Mouse (Mus musculus) ES-E14 (cell line): ENCODE results near the gene 9930021J03Rik. TPM values are rescaled to one million over a fixed set of nuclear protein-coding genes. Genes with fewer than 3 reads are reported as not detected.
A peak's percentile ranks its signal among the peaks of the same experiment; 100 is the strongest.

Experiments
- DNase-seq: peaks from one replicate; pipeline ENCODE4 v3.0.0-alpha.2; 2013; ENCODE audit warnings: low read depth, low spot score
- H3K27ac ChIP-seq: 2 replicates; pipeline ENCODE4 v1.5.1; 2012; ENCODE audit warnings: low read depth, mild to moderate bottlenecking, low read length, moderate library complexity, mixed read lengths; ENCODE audit not compliant: poor library complexity, insufficient read depth, severe bottlenecking
- H3K36me3 ChIP-seq: 2 replicates; pipeline ENCODE4 v1.6.1; 2012; ENCODE audit warnings: mild to moderate bottlenecking, low read length, moderate library complexity, mixed read lengths; ENCODE audit not compliant: control insufficient read depth, poor library complexity, insufficient read depth, severe bottlenecking
- H3K4me1 ChIP-seq, 2 experiments: fragments of 150-350 bp in 1 of 2; sonication (generic) in 1 of 2; 2 replicates each; pipeline ENCODE4 v1.6.1; 2012; ENCODE audit warnings: low read length in 2 of 2, mild to moderate bottlenecking in 1 of 2, mixed read lengths in 1 of 2; ENCODE audit not compliant: control insufficient read depth in 2 of 2, insufficient read depth in 2 of 2, poor library complexity in 1 of 2
- H3K4me3 ChIP-seq, 2 experiments: fragments of 150-350 bp in 1 of 2; sonication (generic) in 1 of 2; 2 replicates each; pipeline ENCODE4 v1.5.1; 2012; ENCODE audit warnings: low read length in 2 of 2, low read depth in 1 of 2, mild to moderate bottlenecking in 1 of 2, mixed read lengths in 1 of 2; ENCODE audit not compliant: insufficient read depth in 1 of 2, poor library complexity in 1 of 2, severe bottlenecking in 1 of 2
- H3K9ac ChIP-seq: 2 replicates; pipeline ENCODE4 v1.6.1; 2012; ENCODE audit warnings: low read depth, mild to moderate bottlenecking, low read length, mixed read lengths; ENCODE audit not compliant: poor library complexity, insufficient read depth, severe bottlenecking
- H3K9me3 ChIP-seq: fragments of 150-350 bp; sonication (generic); 2 replicates; pipeline ENCODE4 v1.6.1; 2012; ENCODE audit warnings: low read depth, mild to moderate bottlenecking, low read length; ENCODE audit not compliant: control insufficient read depth, insufficient read depth
- CHD2 ChIP-seq: IDR thresholded peaks from 2 replicates; pipeline ENCODE4 v1.6.1; 2014; ENCODE audit warnings: mild to moderate bottlenecking, low read depth, low read length, inconsistent platforms
- HCFC1 ChIP-seq: IDR thresholded peaks from 2 replicates; pipeline ENCODE4 v1.6.1; 2012; ENCODE audit warnings: low read length, inconsistent platforms, borderline replicate concordance; ENCODE audit not compliant: insufficient read depth
- MAFK ChIP-seq: IDR thresholded peaks from 2 replicates; pipeline ENCODE4 v1.6.1; 2014; ENCODE audit warnings: mild to moderate bottlenecking, low read depth, low read length, inconsistent platforms; ENCODE audit not compliant: insufficient read depth
- ZC3H11A ChIP-seq: IDR thresholded peaks from 2 replicates; pipeline ENCODE4 v1.6.1; 2012; ENCODE audit warnings: low read depth, mild to moderate bottlenecking, inconsistent platforms, low read length, borderline replicate concordance
- ZNF384 ChIP-seq: IDR thresholded peaks from 2 replicates; pipeline ENCODE4 v1.6.1; 2012; ENCODE audit warnings: low read depth, low read length, inconsistent platforms
- in situ Hi-C, 2 experiments: fragments of 600-800 bp; cut with MboI; formaldehyde crosslinking; loops; one replicate each; pipeline ENCODE4 v1.15.1; 2025; ENCODE audit warnings: low sequenced_read_pairs in 2 of 2, inconsistent platforms in 1 of 2; ENCODE audit not compliant: unreplicated experiment in 2 of 2
- total RNA-seq: library from RNA; depleted of rRNA; stranded (reverse); fragments of 300-350 nt; gene quantifications from 2 replicates; pipeline ENCODE4 v1.2.3, GENCODE M21; 2012

The 9930021J03Rik gene
- total RNA-seq, 1 experiment: 15.3 TPM

DNA sequence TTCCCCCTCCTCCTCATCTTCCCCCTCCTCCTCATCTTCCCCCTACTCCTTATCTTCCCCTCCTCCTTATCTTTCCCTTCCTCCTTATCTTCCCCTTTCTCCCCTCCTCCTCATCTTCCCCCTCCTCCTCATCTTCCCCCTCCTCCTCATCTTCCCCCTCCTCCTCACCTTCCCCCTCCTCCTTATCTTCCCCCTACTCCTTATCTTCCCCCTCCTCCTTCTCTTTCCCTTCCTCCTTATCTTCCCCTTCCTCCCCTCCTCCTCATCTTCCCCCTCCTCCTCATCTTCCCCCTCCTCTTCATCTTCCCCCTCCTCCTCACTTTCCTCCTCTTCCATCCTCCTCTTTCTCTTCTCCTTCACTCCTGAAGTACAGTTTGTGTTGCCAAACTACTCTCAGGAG lies 108.9 kb downstream of the 9930021J03Rik start:
- in situ Hi-C loops: no loop called here
- TF ChIP-seq HCFC1: no peak
- TF ChIP-seq ZNF384: no peak
- TF ChIP-seq MAFK: no peak
- no peak for TF ChIP-seq CHD2
- TF ChIP-seq ZC3H11A: no peak
- H3K4me3 ChIP-seq: no peak overlapping the region
- H3K9ac ChIP-seq: no peak overlapping the region
- DNase-seq: no peak
- H3K36me3 ChIP-seq: no peaks in the 10 kb centered on the region
- H3K4me1 ChIP-seq: peaks cover 3 to 6% of the 10 kb centered on the region in 2 experiments; a peak in 2 of 4 replicates
- no peak overlapping the region for H3K27ac ChIP-seq
- no peaks in the 10 kb centered on the region for H3K9me3 ChIP-seq

DNA sequence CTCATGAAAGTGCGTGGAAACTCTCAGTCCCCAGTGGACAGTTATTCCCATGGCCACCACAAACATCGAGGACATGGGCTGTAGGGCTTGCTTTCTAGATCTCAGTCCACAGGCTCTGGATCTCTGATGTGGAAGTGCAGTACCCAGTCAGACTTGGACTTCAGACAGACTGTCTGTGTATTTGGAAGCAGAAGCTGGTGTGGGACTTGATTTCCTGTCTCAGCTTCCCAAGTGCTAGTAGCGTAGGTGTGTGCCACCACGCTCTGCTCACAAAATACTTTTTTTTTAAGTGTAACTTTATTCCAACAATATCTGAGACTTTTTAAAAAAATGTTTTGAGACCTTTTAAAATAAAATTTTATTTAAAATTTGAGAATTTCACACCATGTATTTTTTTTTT lies 109.5 kb downstream of the 9930021J03Rik start:
- Histone ChIP-seq H3K4me1 (peaks cover 3 to 6% of the 10 kb centered on the region in 2 experiments; a peak in 2 of 4 replicates), H3K9me3 (no peaks in the 10 kb centered on the region), H3K27ac (no peak overlapping the region), H3K36me3 (no peaks in the 10 kb centered on the region), H3K9ac (no peak overlapping the region), H3K4me3 (no peak overlapping the region)
- no peak for DNase-seq
- in situ Hi-C loops: no loop called here
- TF ChIP-seq HCFC1 (no peak), CHD2 (no peak), MAFK (no peak)

DNA sequence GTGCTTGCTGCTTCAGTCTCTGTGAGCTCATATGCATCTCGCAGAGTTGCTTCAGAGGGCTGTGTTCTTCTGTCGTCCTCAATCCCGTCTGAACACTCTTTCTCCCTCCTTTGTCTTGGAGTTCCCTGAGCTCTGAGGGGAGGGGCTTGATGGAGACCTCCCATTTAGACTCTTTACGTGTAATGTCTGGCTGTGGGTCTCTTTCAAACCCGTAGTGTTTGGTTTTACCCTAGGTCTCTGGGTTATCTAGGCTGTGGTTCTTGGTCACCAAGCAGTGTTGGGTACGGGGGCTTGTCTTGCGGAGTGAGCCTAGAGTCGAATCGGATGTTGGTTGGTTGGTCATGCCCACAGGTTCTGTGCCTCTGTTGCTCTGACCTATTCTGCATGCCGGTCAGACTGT lies 110.7 kb downstream of the 9930021J03Rik start:
- in situ Hi-C loops: no loop called here
- no peaks in the 10 kb centered on the region for H3K36me3 ChIP-seq
- H3K27ac ChIP-seq: no peak overlapping the region
- no peak for DNase-seq
- H3K9me3 ChIP-seq: no peaks in the 10 kb centered on the region
- no peak overlapping the region for H3K4me3 ChIP-seq
- TF ChIP-seq MAFK (no peak), ZC3H11A (no peak), HCFC1 (no peak), CHD2 (no peak), ZNF384 (no peak)
- no peak overlapping the region for H3K9ac ChIP-seq
- peaks cover 3 to 6% of the 10 kb centered on the region in 2 experiments; a peak in 2 of 4 replicates for H3K4me1 ChIP-seq

DNA sequence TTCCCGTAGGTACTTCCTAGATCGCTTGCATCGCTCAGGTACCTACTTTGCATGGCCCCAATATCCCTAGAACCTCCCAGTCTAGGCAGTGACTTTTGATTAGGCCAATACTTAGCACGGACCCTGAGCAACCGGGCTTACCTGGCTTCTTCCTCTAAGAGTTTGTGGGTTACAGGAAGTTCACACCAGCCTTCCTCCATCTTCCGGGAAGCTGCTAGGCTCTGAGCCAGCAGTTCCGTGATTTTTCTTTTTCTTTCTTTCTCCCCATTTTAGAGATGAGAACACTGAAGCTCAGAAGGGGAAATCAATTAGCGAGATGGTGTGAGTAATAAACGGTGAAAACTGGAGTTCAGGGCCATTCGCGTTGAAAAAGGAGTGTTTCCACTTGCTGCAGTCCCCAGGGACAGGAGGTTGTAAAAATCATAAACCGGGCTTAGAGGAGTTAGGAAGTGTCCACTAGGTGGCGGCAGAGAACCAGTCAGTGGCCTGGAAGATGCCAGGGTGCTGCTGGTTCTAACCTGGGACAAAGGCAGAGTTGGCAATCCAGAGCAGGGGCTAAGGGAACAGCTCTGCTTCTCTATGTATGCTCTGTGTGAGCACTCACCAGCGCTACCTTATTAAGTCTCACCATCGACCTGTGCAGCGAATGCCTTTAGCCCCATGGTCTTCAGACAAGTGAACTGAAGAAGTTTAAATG lies 121.8 kb downstream of the 9930021J03Rik start:
- Histone ChIP-seq H3K9me3 (0 out of 2 replicates have a peak, but pooled peaks cover 4% of the 10 kb centered on the region), H3K4me3 (peak overlapping the region in 1 of 2 experiments; percentile 29; a peak in 1 of 4 replicates), H3K27ac (no peak overlapping the region), H3K4me1 (no peaks in the 10 kb centered on the region; a peak in 1 of 4 replicates), H3K36me3 (no peaks in the 10 kb centered on the region), H3K9ac (no peak overlapping the region)
- in situ Hi-C loops: no loop called here
- TF ChIP-seq CHD2: no peak
- peak; percentile 49; the same call in 1 of the 2 replicates for TF ChIP-seq ZC3H11A
- peak; percentile 79 for DNase-seq
